Mouse (Mus musculus) ovary, adult 2 months (tissue): Measurements from ENCODE around the gene Nppb. TPM values are rescaled to one million over a fixed set of nuclear protein-coding genes. Genes with fewer than 3 reads are reported as not detected.

Experiments used
- polyA plus RNA-seq: library from polyadenylated mRNA; depleted of rRNA; stranded (reverse); fragments of >200 nt; gene quantifications from 2 replicates; pipeline ENCODE4 v1.2.3, GENCODE M21; 2012; rRNA removed

The Nppb gene
- not detected in 2 replicates for polyA plus RNA-seq

DNA sequence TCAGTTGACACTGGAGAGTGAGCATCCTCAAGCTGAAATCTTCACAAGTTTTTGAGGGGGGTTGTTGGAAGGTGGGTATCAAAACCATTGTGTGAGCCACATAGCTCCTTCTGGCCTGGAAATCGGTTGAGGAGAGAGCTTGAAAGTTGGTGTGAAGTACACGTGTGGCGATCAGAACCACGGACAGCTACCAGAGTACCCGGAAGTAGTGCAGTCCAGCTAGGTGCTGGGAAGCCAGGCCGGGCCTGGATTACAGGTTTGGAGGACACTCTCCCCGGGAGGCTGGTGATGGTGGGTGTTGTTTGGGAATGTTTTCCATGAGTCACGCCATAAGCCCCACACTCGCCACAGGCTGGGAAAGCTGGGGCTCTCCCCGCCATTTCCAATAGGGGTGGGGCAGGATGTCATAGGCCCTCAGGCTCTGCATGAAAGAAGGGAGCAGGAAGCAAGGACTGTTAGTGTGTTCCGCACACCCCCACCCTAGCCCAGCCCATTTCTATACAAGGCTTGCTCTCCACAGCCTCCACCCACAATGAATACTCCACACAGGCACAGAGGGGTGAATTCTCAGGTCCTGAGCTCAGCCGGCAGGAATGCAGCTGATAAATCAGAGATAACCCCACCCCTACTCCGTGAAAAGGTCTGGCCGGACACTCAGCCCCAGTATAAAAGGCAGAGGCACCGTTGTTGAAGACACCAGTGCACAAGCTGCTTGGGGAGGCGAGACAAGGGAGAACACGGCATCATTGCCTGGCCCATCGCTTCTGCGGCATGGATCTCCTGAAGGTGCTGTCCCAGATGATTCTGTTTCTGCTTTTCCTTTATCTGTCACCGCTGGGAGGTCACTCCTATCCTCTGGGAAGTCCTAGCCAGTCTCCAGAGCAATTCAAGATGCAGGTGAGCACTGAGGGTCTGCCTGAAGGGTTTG, at the start of gene Nppb:
TSS of gene Nppb (plus strand) at position 584 of the 928 bp plus-strand sequence.

GRCm38 (mm10) chr4:147936331-147936954, 49.1 kb upstream of the Nppb start, which contains the start of gene Plod1:
Gene Plod1 (minus strand): TSS chr4:147936767.

GRCm38 (mm10) chr4:147940576-147941044, 45.0 kb upstream of the Nppb start, which contains the start of gene 2510039O18Rik:
Gene 2510039O18Rik (plus strand): TSS chr4:147940895.

DNA sequence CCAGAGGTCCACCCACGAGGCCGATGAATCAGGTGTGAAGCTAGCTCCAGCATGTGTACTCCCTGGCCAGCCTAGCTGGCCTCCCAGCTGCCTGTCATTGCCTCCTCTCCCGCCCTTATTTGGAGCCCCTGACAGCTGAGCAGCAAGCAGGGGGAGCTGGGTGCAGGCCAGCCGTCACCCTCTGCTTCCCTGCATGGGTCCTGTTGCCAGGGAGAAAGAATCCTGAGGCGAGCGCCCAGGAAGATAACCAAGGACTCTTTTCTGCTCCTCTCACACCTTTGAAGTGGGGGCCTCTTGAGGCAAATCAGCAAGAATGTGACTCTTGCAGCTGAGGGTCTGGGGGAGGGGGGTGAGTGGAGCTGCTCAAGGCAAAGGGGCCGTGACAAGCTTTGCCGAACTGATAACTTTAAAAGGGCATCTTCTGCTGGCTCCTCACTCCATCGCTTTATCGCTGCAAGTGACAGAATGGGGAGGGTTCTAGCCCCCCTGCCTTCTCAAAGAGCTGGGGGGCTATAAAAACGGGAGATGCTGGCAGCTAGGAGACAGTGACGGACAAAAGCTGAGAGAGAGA, 14.7 kb downstream of the Nppb start, which contains the start of gene Nppa:
TSS of gene Nppa (plus strand) at position 521 of the 571 bp plus-strand sequence.

Other genes starting within 250 kb of the Nppb start
- 0.16 and 0.18 TPM in 2 replicates for gene Zfp984, start 176.0 kb upstream of the Nppb start, polyA plus RNA-seq
- gene Zfp933, start 137.4 kb upstream of the Nppb start, polyA plus RNA-seq, result 0.33 and 0.36 TPM in 2 replicates
- 78.7 and 87.3 TPM in 2 replicates for gene Miip, start 117.0 kb upstream of the Nppb start, polyA plus RNA-seq
- gene Fv1, start 116.8 kb upstream of the Nppb start, polyA plus RNA-seq, result 0.87 and 1.2 TPM in 2 replicates
- gene Mfn2, start 81.1 kb upstream of the Nppb start, polyA plus RNA-seq, result 42.5 and 48.6 TPM in 2 replicates
- 58.8 and 82.3 TPM in 2 replicates for gene Plod1, start 49.0 kb upstream of the Nppb start, polyA plus RNA-seq
- gene 2510039O18Rik, start 44.9 kb upstream of the Nppb start, polyA plus RNA-seq, result 135 and 150 TPM in 2 replicates
- gene Nppa, start 14.9 kb downstream of the Nppb start, polyA plus RNA-seq, result 0.26 TPM in 1 of 2 replicates, not detected in the other
- gene Clcn6, start 53.0 kb downstream of the Nppb start, polyA plus RNA-seq, result 13.8 and 14.0 TPM in 2 replicates
- gene Mthfr, start 53.3 kb downstream of the Nppb start, polyA plus RNA-seq, result 48.6 and 54.9 TPM in 2 replicates
- gene Agtrap, start 102.2 kb downstream of the Nppb start, polyA plus RNA-seq, result 54.8 and 69.8 TPM in 2 replicates
- gene Mad2l2, start 144.6 kb downstream of the Nppb start, polyA plus RNA-seq, result 37.3 and 40.0 TPM in 2 replicates
- 0.47 and 0.78 TPM in 2 replicates for gene Draxin, start 144.9 kb downstream of the Nppb start, polyA plus RNA-seq
- 52.9 and 61.3 TPM in 2 replicates for gene Fbxo6, start 166.4 kb downstream of the Nppb start, polyA plus RNA-seq
- 19.0 and 25.0 TPM in 2 replicates for gene Fbxo44, start 174.7 kb downstream of the Nppb start, polyA plus RNA-seq
- gene Fbxo2, start 174.8 kb downstream of the Nppb start, polyA plus RNA-seq, result 2.0 and 2.7 TPM in 2 replicates